Mouse (Mus musculus) embryonic facial prominence, embryonic 11.5 days (tissue): ENCODE measurements around the gene Cldn16. TPM values are rescaled to one million over a fixed set of nuclear protein-coding genes. Genes with fewer than 3 reads are reported as not detected.

Experiments
- polyA plus RNA-seq: library from polyadenylated mRNA; unstranded; fragments of >200 nt; fragmentation: Nextera tagmentation; extraction: Ambion mirVana; gene quantifications from 2 replicates; pipeline ENCODE4 v1.2.1, GENCODE M21; 2014

Gene Cldn16
- polyA plus RNA-seq, 1 experiment from 2014 or later: not detected

Other genes with a start within 250 kb of the Cldn16 start
- gene Cldn1, start 91.3 kb upstream of the Cldn16 start, polyA plus RNA-seq: 10.4 and 12.1 TPM in 2 replicates
- not detected in 2 replicates for gene Tmem207, start 63.6 kb downstream of the Cldn16 start, polyA plus RNA-seq
- gene Il1rap, start 118.6 kb downstream of the Cldn16 start, polyA plus RNA-seq: 4.6 and 5.1 TPM in 2 replicates